Mouse (Mus musculus): Measurements from ENCODE around the gene Zfp992. TPM values are rescaled to one million over a fixed set of nuclear protein-coding genes. Genes with fewer than 3 reads are reported as not detected.
"Not testable (repeated sequence)": the region's sequence is repeated elsewhere in the genome, so short reads cannot be mapped to it uniquely, and the experiment has no call there.

Gene Zfp992
- polyA plus RNA-seq, 1 experiment: 1.0 TPM

- Histone ChIP-seq H3K4me3 (no peak overlapping the region), H3K36me3 (ENCODE audit: control insufficient read depth, insufficient read depth) (no peaks in the 10 kb centered on the region), H3K4me2 (ENCODE audit: low read depth) (no peak overlapping the region), H3K27me3 (ENCODE audit: control insufficient read depth, insufficient read depth, insufficient read length) (no peaks in the 10 kb centered on the region), H3K79me2 (ENCODE audit: control insufficient read depth, insufficient read depth) (no peaks in the 10 kb centered on the region), H3ac (ENCODE audit: control insufficient read depth, insufficient read length) (no peak overlapping the region)
- no peak for TF ChIP-seq MAX (IDR thresholded peaks at IDR 0.05; ENCODE audit: low read depth)
- no peak for TF ChIP-seq E2F4 (IDR thresholded peaks at IDR 0.05; ENCODE audit: insufficient read depth)
Observed at GRCm38 (mm10) chr4:146454896-146455295, 6.1 kb downstream of the Zfp992 start.

GRCm38 (mm10) chr4:146455321-146455721 is 6.5 kb downstream of the Zfp992 start:
- Histone ChIP-seq H3K79me2 (ENCODE audit: control insufficient read depth, insufficient read depth) (no peaks in the 10 kb centered on the region), H3K4me2 (ENCODE audit: low read depth) (no peak overlapping the region), H3K27me3 (ENCODE audit: control insufficient read depth, insufficient read depth, insufficient read length) (no peaks in the 10 kb centered on the region), H3K4me3 (no peak overlapping the region), H3ac (ENCODE audit: control insufficient read depth, insufficient read length) (no peak overlapping the region), H3K36me3 (ENCODE audit: control insufficient read depth, insufficient read depth) (no peaks in the 10 kb centered on the region)
- TF ChIP-seq TCF12 (IDR thresholded peaks at IDR 0.05; ENCODE audit: insufficient read depth, poor library complexity, severe bottlenecking): no peak
- TF ChIP-seq SRF (IDR thresholded peaks at IDR 0.05; ENCODE audit: control insufficient read depth, insufficient read length, low read depth): no peak
- TF ChIP-seq POLR2AphosphoS2 (IDR thresholded peaks at IDR 0.05; ENCODE audit: insufficient read length, low read depth): no peak
- TF ChIP-seq MYOG (IDR thresholded peaks at IDR 0.05; ENCODE audit: control insufficient read depth in 1 of 3, insufficient read depth in 1 of 3, insufficient read length in 2 of 3, low read depth in 2 of 3): no peak
- no peak for TF ChIP-seq USF1 (IDR thresholded peaks at IDR 0.05; ENCODE audit: low read depth)

- no peaks in the 10 kb centered on the region for H3K36me3 ChIP-seq (ENCODE audit: control insufficient read depth, insufficient read depth)
- no peak overlapping the region for H3K4me3 ChIP-seq
- no peak overlapping the region for H3K4me2 ChIP-seq (ENCODE audit: low read depth)
- no peak overlapping the region for H3ac ChIP-seq (ENCODE audit: control insufficient read depth, insufficient read length)
- no peak for TF ChIP-seq TCF3 (IDR thresholded peaks at IDR 0.05; ENCODE audit: insufficient read length, low read depth)
- TF ChIP-seq CEBPB (IDR thresholded peaks at IDR 0.05; ENCODE audit: insufficient read depth, poor library complexity, severe bottlenecking): no peak
- TF ChIP-seq E2F4 (IDR thresholded peaks at IDR 0.05; ENCODE audit: insufficient read depth): no peak
- no peak for TF ChIP-seq POLR2AphosphoS2 (IDR thresholded peaks at IDR 0.05; ENCODE audit: insufficient read length, low read depth)
- no peak for TF ChIP-seq USF1 (IDR thresholded peaks at IDR 0.05; ENCODE audit: low read depth)
- no peak for TF ChIP-seq POLR2A (IDR thresholded peaks at IDR 0.05; ENCODE audit: insufficient read length, low read depth)
- no peak for TF ChIP-seq MYOD1 (IDR thresholded peaks at IDR 0.05; ENCODE audit: control insufficient read depth in 1 of 3, insufficient read length in 2 of 3, low read depth in 2 of 3)
- no peak for TF ChIP-seq REST (IDR thresholded peaks at IDR 0.05; ENCODE audit: insufficient read depth, insufficient read length)
- no peak for TF ChIP-seq MYOG (IDR thresholded peaks at IDR 0.05; ENCODE audit: control insufficient read depth in 1 of 3, insufficient read depth in 1 of 3, insufficient read length in 2 of 3, low read depth in 2 of 3)
- no peak for TF ChIP-seq TCF12 (IDR thresholded peaks at IDR 0.05; ENCODE audit: insufficient read depth, poor library complexity, severe bottlenecking)
- H3K27me3 ChIP-seq (ENCODE audit: control insufficient read depth, insufficient read depth, insufficient read length): no peaks in the 10 kb centered on the region
- H3K79me2 ChIP-seq (ENCODE audit: control insufficient read depth, insufficient read depth): no peaks in the 10 kb centered on the region
Observed at GRCm38 (mm10) chr4:146456061-146456726, 7.4 kb downstream of the Zfp992 start.

GRCm38 (mm10) chr4:146457126-146457525 is 8.3 kb downstream of the Zfp992 start:
- Histone ChIP-seq H3K79me2 (ENCODE audit: control insufficient read depth, insufficient read depth) (no peaks in the 10 kb centered on the region), H3ac (ENCODE audit: control insufficient read depth, insufficient read length) (no peak overlapping the region), H3K4me3 (no peak overlapping the region), H3K27me3 (ENCODE audit: control insufficient read depth, insufficient read depth, insufficient read length) (no peaks in the 10 kb centered on the region), H3K36me3 (ENCODE audit: control insufficient read depth, insufficient read depth) (no peaks in the 10 kb centered on the region), H3K4me2 (ENCODE audit: low read depth) (no peak overlapping the region)
- TF ChIP-seq TCF12 (IDR thresholded peaks at IDR 0.05; ENCODE audit: insufficient read depth, poor library complexity, severe bottlenecking) (no peak), POLR2A (IDR thresholded peaks at IDR 0.05; ENCODE audit: insufficient read length, low read depth) (no peak), POLR2AphosphoS2 (IDR thresholded peaks at IDR 0.05; ENCODE audit: insufficient read length, low read depth) (no peak), MAX (IDR thresholded peaks at IDR 0.05; ENCODE audit: low read depth) (no peak), MYOG (IDR thresholded peaks at IDR 0.05; ENCODE audit: control insufficient read depth in 1 of 3, insufficient read depth in 1 of 3, insufficient read length in 2 of 3, low read depth in 2 of 3) (no peak), CEBPB (IDR thresholded peaks at IDR 0.05; ENCODE audit: insufficient read depth, poor library complexity, severe bottlenecking) (no peak), E2F4 (IDR thresholded peaks at IDR 0.05; ENCODE audit: insufficient read depth) (no peak)

- H3K36me3 ChIP-seq (ENCODE audit: control insufficient read depth, insufficient read depth): no peaks in the 10 kb centered on the region
- H3K4me2 ChIP-seq (ENCODE audit: low read depth): no peak overlapping the region
- H3K4me3 ChIP-seq: no peak overlapping the region
- no peak for TF ChIP-seq MAX (IDR thresholded peaks at IDR 0.05; ENCODE audit: low read depth)
- no peak for TF ChIP-seq REST (IDR thresholded peaks at IDR 0.05; ENCODE audit: insufficient read depth, insufficient read length)
- no peak for TF ChIP-seq USF1 (IDR thresholded peaks at IDR 0.05; ENCODE audit: low read depth)
- TF ChIP-seq TCF3 (IDR thresholded peaks at IDR 0.05; ENCODE audit: insufficient read length, low read depth): no peak
- no peak for TF ChIP-seq CEBPB (IDR thresholded peaks at IDR 0.05; ENCODE audit: insufficient read depth, poor library complexity, severe bottlenecking)
- TF ChIP-seq POLR2A (IDR thresholded peaks at IDR 0.05; ENCODE audit: insufficient read length, low read depth): no peak
- TF ChIP-seq E2F4 (IDR thresholded peaks at IDR 0.05; ENCODE audit: insufficient read depth): no peak
- no peak for TF ChIP-seq SRF (IDR thresholded peaks at IDR 0.05; ENCODE audit: control insufficient read depth, insufficient read length, low read depth)
- H3ac ChIP-seq (ENCODE audit: control insufficient read depth, insufficient read length): no peak overlapping the region
- no peaks in the 10 kb centered on the region for H3K27me3 ChIP-seq (ENCODE audit: control insufficient read depth, insufficient read depth, insufficient read length)
- H3K79me2 ChIP-seq (ENCODE audit: control insufficient read depth, insufficient read depth): no peaks in the 10 kb centered on the region
Observed at GRCm38 (mm10) chr4:146457720-146458119, 8.9 kb downstream of the Zfp992 start.

- H3K4me2 ChIP-seq (ENCODE audit: low read depth); H3ac ChIP-seq (ENCODE audit: control insufficient read depth, insufficient read length); H3K4me3 ChIP-seq; H3K27me3 ChIP-seq (ENCODE audit: control insufficient read depth, insufficient read depth, insufficient read length); H3K36me3 ChIP-seq (ENCODE audit: control insufficient read depth, insufficient read depth); H3K79me2 ChIP-seq (ENCODE audit: control insufficient read depth, insufficient read depth): not testable (repeated sequence)
Observed at GRCm38 (mm10) chr4:146459822-146460221, 11.0 kb downstream of the Zfp992 start.

GRCm38 (mm10) chr4:146460685-146461084 is 11.9 kb downstream of the Zfp992 start:
- not testable (repeated sequence) for H3K36me3 ChIP-seq (ENCODE audit: control insufficient read depth, insufficient read depth); H3ac ChIP-seq (ENCODE audit: control insufficient read depth, insufficient read length); H3K4me2 ChIP-seq (ENCODE audit: low read depth); H3K27me3 ChIP-seq (ENCODE audit: control insufficient read depth, insufficient read depth, insufficient read length); H3K79me2 ChIP-seq (ENCODE audit: control insufficient read depth, insufficient read depth); H3K4me3 ChIP-seq

- not testable (repeated sequence) for H3K4me3 ChIP-seq
Observed at GRCm38 (mm10) chr4:146463649-146464351, 15.0 kb downstream of the Zfp992 start.

More at GRCm38 (mm10) chr4:146463649-146464351, 15.0 kb downstream of the Zfp992 start:
- H3K79me2 ChIP-seq (ENCODE audit: control insufficient read depth, insufficient read depth); H3K27me3 ChIP-seq (ENCODE audit: control insufficient read depth, insufficient read depth, insufficient read length); H3ac ChIP-seq (ENCODE audit: control insufficient read depth, insufficient read length); H3K4me2 ChIP-seq (ENCODE audit: low read depth); H3K36me3 ChIP-seq (ENCODE audit: control insufficient read depth, insufficient read depth): not testable (repeated sequence)

Measured in myocyte (in vitro differentiated cells).